Mouse (Mus musculus) adrenal gland, adult 8-10 months (tissue): ENCODE results near the gene Gm20388. TPM values are rescaled to one million over a fixed set of nuclear protein-coding genes. Genes with fewer than 3 reads are reported as not detected.
A peak's percentile ranks its signal among the peaks of the same experiment; 100 is the strongest.

ENCODE experiments used
- DNase-seq: peaks from one replicate; pipeline ENCODE4 v3.0.0; 2022
- total RNA-seq, 4 experiments: library from RNA; stranded (reverse); gene quantifications; 2 replicates each; pipeline ENCODE4 v1.2.4; 2022

Gene Gm20388
- total RNA-seq, 4 experiments from 2014 or later = 1.7 to 16.9 (median 5.8) TPM

GRCm38 (mm10) chr8:122460524-122461472 lies 2550.2 kb downstream of the Gm20388 start, which contains the start of gene Snai3:
Gene Snai3, minus strand, starts transcription at chr8:122460733.
- DNase-seq = no peak

GRCm38 (mm10) chr8:122461473-122462148 lies 2551.0 kb downstream of the Gm20388 start:
- no peak for DNase-seq

GRCm38 (mm10) chr8:122462510-122462909 lies 2551.9 kb downstream of the Gm20388 start:
- no peak for DNase-seq

GRCm38 (mm10) chr8:122463651-122464640 lies 2553.3 kb downstream of the Gm20388 start:
- no peak for DNase-seq

- peak; percentile 51 for DNase-seq
Measured at GRCm38 (mm10) chr8:122464985-122465384, 2554.3 kb downstream of the Gm20388 start.

- no peak for DNase-seq
Measured at GRCm38 (mm10) chr8:122467816-122468215, 2557.2 kb downstream of the Gm20388 start.

- DNase-seq = no peak
Measured at GRCm38 (mm10) chr8:122469407-122469806, 2558.8 kb downstream of the Gm20388 start.

- no peak for DNase-seq
Measured at GRCm38 (mm10) chr8:122469965-122470364, 2559.3 kb downstream of the Gm20388 start.

- DNase-seq = no peak
Measured at GRCm38 (mm10) chr8:122470691-122471090, 2560.1 kb downstream of the Gm20388 start.

GRCm38 (mm10) chr8:122473911-122474421 lies 2563.3 kb downstream of the Gm20388 start:
- DNase-seq = no peak

- peak; percentile 64 for DNase-seq
Measured at GRCm38 (mm10) chr8:122474951-122475560, 2564.4 kb downstream of the Gm20388 start.

GRCm38 (mm10) chr8:122475580-122476320 lies 2565.1 kb downstream of the Gm20388 start, which contains the start of the genes Rnf166 and Ctu2:
Gene Rnf166, minus strand, starts transcription at chr8:122476064.
Gene Ctu2, plus strand, starts transcription at chr8:122476143.
- peak; percentile 81 for DNase-seq

GRCm38 (mm10) chr8:122482448-122482847 lies 2571.8 kb downstream of the Gm20388 start:
- no peak for DNase-seq

GRCm38 (mm10) chr8:122483877-122484276 lies 2573.2 kb downstream of the Gm20388 start:
- DNase-seq = no peak

GRCm38 (mm10) chr8:122484831-122485230 lies 2574.2 kb downstream of the Gm20388 start:
- no peak for DNase-seq

- DNase-seq = no peak
Measured at GRCm38 (mm10) chr8:122488387-122488786, 2577.7 kb downstream of the Gm20388 start.

GRCm38 (mm10) chr8:122497016-122497734 lies 2586.5 kb downstream of the Gm20388 start:
- DNase-seq = no peak

- DNase-seq = no peak
Measured at GRCm38 (mm10) chr8:122497912-122498311, 2587.3 kb downstream of the Gm20388 start.

GRCm38 (mm10) chr8:122500856-122501255 lies 2590.2 kb downstream of the Gm20388 start:
- DNase-seq = peak; percentile 51

- no peak for DNase-seq
Measured at GRCm38 (mm10) chr8:122511552-122511951, 2600.9 kb downstream of the Gm20388 start.
